Mouse (Mus musculus) heart, postnatal 0 days (tissue): Measurements from ENCODE around the gene Phgr1.

ENCODE experiments used
- CTCF ChIP-seq: IDR thresholded peaks from 2 replicates; pipeline ENCODE4 v1.5.1; 2016; ENCODE audit warnings: antibody characterized with exemption, control low read depth, low read depth
- EP300 ChIP-seq: IDR thresholded peaks from 2 replicates; pipeline ENCODE4 v1.6.1; 2016; ENCODE audit warnings: antibody characterized with exemption, low read depth

DNA sequence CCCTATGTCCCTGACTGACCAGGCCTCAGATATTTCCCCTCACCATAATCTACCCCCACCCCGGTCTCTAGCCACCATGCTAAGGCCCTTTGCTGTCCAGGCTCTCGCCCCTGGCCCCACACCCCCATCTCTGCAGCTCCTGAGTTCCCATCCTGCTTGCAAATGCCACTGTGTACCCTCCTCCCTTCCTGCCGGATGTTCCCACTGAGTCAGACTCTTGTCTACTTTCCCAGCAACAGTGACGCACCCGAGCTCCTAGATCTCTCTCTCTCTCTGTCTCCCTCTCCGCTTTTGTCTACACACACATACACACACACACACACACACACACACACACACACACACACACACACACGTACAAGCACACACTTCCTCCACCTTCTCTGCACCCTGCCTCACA, 9.1 kb upstream of the Phgr1 start:
- TF ChIP-seq EP300 (no peak), CTCF (no peak)
